Mouse (Mus musculus) B cell, adult (primary cell): ENCODE data around the gene Slc25a14. TPM values are rescaled to one million over a fixed set of nuclear protein-coding genes. Genes with fewer than 3 reads are reported as not detected.

ENCODE experiments used
- total RNA-seq: library from RNA; stranded (reverse); gene quantifications from 4 replicates; pipeline ENCODE4 v1.2.4, GENCODE M21; 2023; ENCODE audit not compliant: inconsistent age

The Slc25a14 gene
- 3.4 to 5.8 TPM (median 4.6 TPM) in 4 replicates for total RNA-seq

GRCm38 (mm10) chrX:48623379-48624053, at the start of gene Slc25a14:
TSS of gene Slc25a14 (plus strand) at chrX:48623413.

GRCm38 (mm10) chrX:48594099-48594760, 29.0 kb upstream of the Slc25a14 start, which contains the start of gene Zfp280c:
TSS of gene Zfp280c (minus strand) at chrX:48594504.

DNA sequence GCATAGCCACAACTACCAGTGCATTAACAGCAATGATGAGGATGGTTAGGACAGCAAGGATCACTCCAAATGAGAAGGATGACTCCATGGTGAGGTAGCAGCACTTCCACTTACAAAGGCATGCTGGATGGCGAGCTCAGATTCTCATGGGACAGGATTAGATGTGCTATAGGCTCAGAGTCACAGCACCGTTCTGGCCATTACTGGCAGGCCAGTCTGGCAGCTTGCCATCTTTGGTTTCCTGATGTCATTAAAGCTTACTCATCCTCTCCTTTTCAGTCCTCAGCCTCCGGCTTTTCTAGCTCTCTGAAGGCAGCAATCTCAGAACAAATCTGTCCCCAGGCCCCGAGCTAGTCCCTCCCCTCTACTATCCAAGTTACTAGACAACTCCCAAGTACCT, 51.0 kb downstream of the Slc25a14 start, which contains the start of gene Gpr119:
Gene Gpr119, minus strand, starts transcription at position 308 of the 400 bp plus-strand sequence.

DNA sequence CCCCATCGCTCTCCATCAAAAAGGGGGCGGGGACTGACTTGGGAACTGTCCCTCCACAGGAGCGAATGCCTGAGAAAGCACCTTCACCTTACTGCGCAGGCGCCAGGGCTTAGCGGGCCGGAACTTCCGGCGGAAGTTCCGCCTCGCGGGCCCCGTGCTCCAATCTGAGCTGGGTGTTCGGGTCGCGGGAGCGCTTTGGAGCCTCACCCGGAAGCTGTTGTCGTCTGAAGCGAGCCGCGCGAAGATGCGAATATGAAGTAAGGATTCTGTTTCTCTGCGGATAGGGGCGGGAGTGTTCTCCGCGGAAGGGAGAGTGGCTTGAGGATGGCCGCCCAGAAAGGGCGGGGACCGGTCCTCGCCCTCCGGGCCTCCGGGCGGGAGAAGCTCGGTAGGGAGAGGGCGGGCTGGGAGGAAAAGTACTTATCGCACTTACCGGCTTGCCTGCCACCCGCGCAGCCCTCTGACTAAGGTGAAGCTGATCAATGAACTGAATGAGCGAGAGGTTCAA, 71.7 kb downstream of the Slc25a14 start, which contains the start of gene Rbmx2:
Gene Rbmx2, plus strand, starts transcription at position 141 of the 508 bp plus-strand sequence.

Other genes with a start within 250 kb of the Slc25a14 start
- 101 to 103 TPM (median 103 TPM) in 4 replicates for gene Elf4, start 160.3 kb upstream of the Slc25a14 start, total RNA-seq
- 21.3 to 25.9 TPM (median 24.4 TPM) in 4 replicates for gene Aifm1, start 109.8 kb upstream of the Slc25a14 start, total RNA-seq
- not detected in 4 replicates for gene Rab33a, start 104.1 kb upstream of the Slc25a14 start, total RNA-seq
- 21.2 to 27.5 TPM (median 26.2 TPM) in 4 replicates for gene Zfp280c, start 28.9 kb upstream of the Slc25a14 start, total RNA-seq
- not detected in 4 replicates for gene Gpr119, start 51.1 kb downstream of the Slc25a14 start, total RNA-seq
- gene Rbmx2, start 71.6 kb downstream of the Slc25a14 start, total RNA-seq: 6.5 to 9.6 TPM (median 6.9 TPM) in 4 replicates